Mouse (Mus musculus): Measurements from ENCODE around the gene P2ry12.

DNA sequence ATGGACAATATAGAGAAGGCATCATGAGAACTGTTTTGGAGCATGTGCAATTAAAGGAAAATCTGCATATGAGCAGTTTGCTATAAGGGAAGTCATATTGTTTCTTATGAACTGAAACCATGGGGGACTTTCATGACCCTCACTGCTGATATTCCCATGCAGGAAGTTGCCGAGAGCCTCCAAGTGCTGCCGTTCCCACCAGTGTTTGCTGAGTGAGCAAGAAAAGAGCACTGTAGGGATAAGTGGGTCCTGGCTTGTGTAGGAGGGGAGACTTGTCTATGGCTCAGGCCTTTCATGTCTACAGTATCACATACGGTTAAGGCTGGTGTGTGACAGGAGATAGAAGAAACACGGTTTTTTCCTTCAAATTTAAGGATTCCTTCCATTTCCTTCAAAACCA lies 77.0 kb downstream of the P2ry12 start:
- TF ChIP-seq POLR2A (IDR thresholded peaks at IDR 0.05; ENCODE audit: low read depth, low read length), result no peak
- TF ChIP-seq CTCF (conservative IDR thresholded peaks at IDR 0.05; ENCODE audit: insufficient read depth, insufficient read length, low read depth, low read length), result no peak
